Mouse (Mus musculus): Measurements from ENCODE around the gene Hoxa6.

Hoxa6 gene

GRCm38 (mm10) chr6:52194690-52195089 lies 13.8 kb downstream of the Hoxa6 start:
- no peaks in the 10 kb centered on the region for H3K9me3 ChIP-seq (ENCODE audit: low read length)
- peaks cover 30% of the 10 kb centered on the region for H3K4me1 ChIP-seq (replicated peaks; ENCODE audit: low read depth, low read length)
- H3K36me3 ChIP-seq (ENCODE audit: insufficient read depth, low read length): no peaks in the 10 kb centered on the region
- no peak overlapping the region for H3K4me3 ChIP-seq (replicated peaks; ENCODE audit: low read length)
- TF ChIP-seq NANOG (IDR thresholded peaks at IDR 0.05; ENCODE audit: borderline replicate concordance, low read length) (no peak), CTCF (conservative IDR thresholded peaks at IDR 0.05; ENCODE audit: low read length) (no peak), POU5F1 (IDR thresholded peaks at IDR 0.05; ENCODE audit: borderline replicate concordance, low read length) (no peak)
- peaks cover 93% of the 10 kb centered on the region for H3K27me3 ChIP-seq (ENCODE audit: insufficient read depth, low read length)

- H3K4me1 ChIP-seq (replicated peaks; ENCODE audit: low read depth, low read length): peaks cover 22% of the 10 kb centered on the region
- peak overlapping the region; percentile 85 for H3K4me3 ChIP-seq (replicated peaks; ENCODE audit: low read length)
- H3K9me3 ChIP-seq (ENCODE audit: low read length): no peaks in the 10 kb centered on the region
- H3K36me3 ChIP-seq (ENCODE audit: insufficient read depth, low read length): no peaks in the 10 kb centered on the region
- peaks cover 93% of the 10 kb centered on the region for H3K27me3 ChIP-seq (ENCODE audit: insufficient read depth, low read length)
- TF ChIP-seq CTCF (conservative IDR thresholded peaks at IDR 0.05; ENCODE audit: low read length) (no peak), NANOG (IDR thresholded peaks at IDR 0.05; ENCODE audit: borderline replicate concordance, low read length) (no peak), POU5F1 (IDR thresholded peaks at IDR 0.05; ENCODE audit: borderline replicate concordance, low read length) (no peak)
Measured at GRCm38 (mm10) chr6:52191860-52192550, 16.5 kb downstream of the Hoxa6 start.

GRCm38 (mm10) chr6:52190906-52191810 lies 17.4 kb downstream of the Hoxa6 start, which contains the start of gene Hoxa4:
Gene Hoxa4, minus strand, starts transcription at chr6:52191753.
- peaks cover 93% of the 10 kb centered on the region for H3K27me3 ChIP-seq (ENCODE audit: insufficient read depth, low read length)
- H3K4me1 ChIP-seq (replicated peaks; ENCODE audit: low read depth, low read length): peaks cover 19% of the 10 kb centered on the region
- TF ChIP-seq CTCF (conservative IDR thresholded peaks at IDR 0.05; ENCODE audit: low read length): no peak
- no peak for TF ChIP-seq POU5F1 (IDR thresholded peaks at IDR 0.05; ENCODE audit: borderline replicate concordance, low read length)
- no peak for TF ChIP-seq NANOG (IDR thresholded peaks at IDR 0.05; ENCODE audit: borderline replicate concordance, low read length)
- H3K36me3 ChIP-seq (ENCODE audit: insufficient read depth, low read length): no peaks in the 10 kb centered on the region
- no peaks in the 10 kb centered on the region for H3K9me3 ChIP-seq (ENCODE audit: low read length)
- H3K4me3 ChIP-seq (replicated peaks; ENCODE audit: low read length): peak within 1 kb of the TSS; percentile 85

GRCm38 (mm10) chr6:52190410-52190809 lies 18.1 kb downstream of the Hoxa6 start:
- Histone ChIP-seq H3K27me3 (ENCODE audit: insufficient read depth, low read length) (peaks cover 93% of the 10 kb centered on the region), H3K4me3 (replicated peaks; ENCODE audit: low read length) (no peak overlapping the region; the same call in 1 of the 2 replicates), H3K4me1 (replicated peaks; ENCODE audit: low read depth, low read length) (peaks cover 19% of the 10 kb centered on the region), H3K36me3 (ENCODE audit: insufficient read depth, low read length) (no peaks in the 10 kb centered on the region), H3K9me3 (ENCODE audit: low read length) (no peaks in the 10 kb centered on the region)
- TF ChIP-seq NANOG (IDR thresholded peaks at IDR 0.05; ENCODE audit: borderline replicate concordance, low read length) (no peak), CTCF (conservative IDR thresholded peaks at IDR 0.05; ENCODE audit: low read length) (no peak), POU5F1 (IDR thresholded peaks at IDR 0.05; ENCODE audit: borderline replicate concordance, low read length) (no peak)

GRCm38 (mm10) chr6:52189909-52190308 lies 18.6 kb downstream of the Hoxa6 start:
- H3K4me1 ChIP-seq (replicated peaks; ENCODE audit: low read depth, low read length): peaks cover 19% of the 10 kb centered on the region
- no peaks in the 10 kb centered on the region for H3K36me3 ChIP-seq (ENCODE audit: insufficient read depth, low read length)
- H3K27me3 ChIP-seq (ENCODE audit: insufficient read depth, low read length): peaks cover 94% of the 10 kb centered on the region
- no peak overlapping the region for H3K4me3 ChIP-seq (replicated peaks; ENCODE audit: low read length)
- TF ChIP-seq POU5F1 (IDR thresholded peaks at IDR 0.05; ENCODE audit: borderline replicate concordance, low read length): no peak
- TF ChIP-seq CTCF (conservative IDR thresholded peaks at IDR 0.05; ENCODE audit: low read length): no peak
- no peak for TF ChIP-seq NANOG (IDR thresholded peaks at IDR 0.05; ENCODE audit: borderline replicate concordance, low read length)
- no peaks in the 10 kb centered on the region for H3K9me3 ChIP-seq (ENCODE audit: low read length)

GRCm38 (mm10) chr6:52189172-52189591 lies 19.3 kb downstream of the Hoxa6 start:
- Histone ChIP-seq H3K9me3 (ENCODE audit: low read length) (no peaks in the 10 kb centered on the region), H3K27me3 (ENCODE audit: insufficient read depth, low read length) (peaks cover 94% of the 10 kb centered on the region), H3K4me1 (replicated peaks; ENCODE audit: low read depth, low read length) (peaks cover 24% of the 10 kb centered on the region), H3K36me3 (ENCODE audit: insufficient read depth, low read length) (no peaks in the 10 kb centered on the region), H3K4me3 (replicated peaks; ENCODE audit: low read length) (no peak overlapping the region)
- no peak for TF ChIP-seq CTCF (conservative IDR thresholded peaks at IDR 0.05; ENCODE audit: low read length)
- TF ChIP-seq POU5F1 (IDR thresholded peaks at IDR 0.05; ENCODE audit: borderline replicate concordance, low read length): no peak
- TF ChIP-seq NANOG (IDR thresholded peaks at IDR 0.05; ENCODE audit: borderline replicate concordance, low read length): no peak

- no peak overlapping the region for H3K4me3 ChIP-seq (replicated peaks; ENCODE audit: low read length)
- TF ChIP-seq CTCF (conservative IDR thresholded peaks at IDR 0.05; ENCODE audit: low read length): no peak
- TF ChIP-seq POU5F1 (IDR thresholded peaks at IDR 0.05; ENCODE audit: borderline replicate concordance, low read length): no peak
- TF ChIP-seq NANOG (IDR thresholded peaks at IDR 0.05; ENCODE audit: borderline replicate concordance, low read length): no peak
- H3K27me3 ChIP-seq (ENCODE audit: insufficient read depth, low read length): peaks cover 97% of the 10 kb centered on the region
- no peaks in the 10 kb centered on the region for H3K36me3 ChIP-seq (ENCODE audit: insufficient read depth, low read length)
- H3K4me1 ChIP-seq (replicated peaks; ENCODE audit: low read depth, low read length): peaks cover 14% of the 10 kb centered on the region
- no peaks in the 10 kb centered on the region for H3K9me3 ChIP-seq (ENCODE audit: low read length)
Measured at GRCm38 (mm10) chr6:52186500-52186899, 22.0 kb downstream of the Hoxa6 start.

- Histone ChIP-seq H3K36me3 (ENCODE audit: insufficient read depth, low read length) (no peaks in the 10 kb centered on the region), H3K27me3 (ENCODE audit: insufficient read depth, low read length) (peaks cover 99% of the 10 kb centered on the region), H3K4me1 (replicated peaks; ENCODE audit: low read depth, low read length) (peaks cover 18% of the 10 kb centered on the region), H3K9me3 (ENCODE audit: low read length) (no peaks in the 10 kb centered on the region), H3K4me3 (replicated peaks; ENCODE audit: low read length) (no peak overlapping the region)
- no peak for TF ChIP-seq NANOG (IDR thresholded peaks at IDR 0.05; ENCODE audit: borderline replicate concordance, low read length)
- TF ChIP-seq POU5F1 (IDR thresholded peaks at IDR 0.05; ENCODE audit: borderline replicate concordance, low read length): no peak
- no peak for TF ChIP-seq CTCF (conservative IDR thresholded peaks at IDR 0.05; ENCODE audit: low read length)
Measured at GRCm38 (mm10) chr6:52185834-52186233, 22.7 kb downstream of the Hoxa6 start.
